17 mouse cellular contexts compared by ENCODE assay signal in genomic region chrX:56416277-56416676, GRCm38 (mm10). TPM values are rescaled to one million over a fixed set of nuclear protein-coding genes. Genes with fewer than 3 reads are reported as not detected.
"Had no signal": no experiment of that assay in that cellular context is flagged by ENCODE, and none has a peak within 500 bp of the region (broad histone marks: within the 10 kb centered on the region; RNA-seq: fewer than 3 reads in every experiment).

No protein-coding gene starts in this region.

- H3K4me3 ChIP-seq: limb, embryonic 13.5 days; liver, embryonic 12.5 days; neural tube, embryonic 13.5 days; stomach, embryonic 15.5 days had no signal

- H3K27ac ChIP-seq: limb, embryonic 13.5 days; liver, embryonic 12.5 days; neural tube, embryonic 13.5 days; stomach, embryonic 15.5 days had no signal

- H3K36me3 ChIP-seq: limb, embryonic 13.5 days; liver, embryonic 12.5 days; neural tube, embryonic 13.5 days; stomach, embryonic 15.5 days had no signal

- H3K9me3 ChIP-seq: limb, embryonic 13.5 days; liver, embryonic 12.5 days; neural tube, embryonic 13.5 days; stomach, embryonic 15.5 days had no signal

- H3K9ac ChIP-seq: limb, embryonic 13.5 days; liver, embryonic 12.5 days; lung, embryonic 14.5 days; neural tube, embryonic 13.5 days; stomach, embryonic 15.5 days had no signal

- H3K4me2 ChIP-seq: limb, embryonic 13.5 days; liver, embryonic 12.5 days; lung, embryonic 14.5 days; neural tube, embryonic 13.5 days; stomach, embryonic 15.5 days had no signal

- H3K4me1 ChIP-seq: limb, embryonic 13.5 days; liver, embryonic 12.5 days; neural tube, embryonic 13.5 days; stomach, embryonic 15.5 days had no signal

- DNase-seq: kidney, adult 8-10 months; kidney, postnatal 25 days; left cerebral cortex, postnatal 4 days; lung, embryonic 14.5 days; lung, postnatal 10 days; lung, postnatal 4 days; retina, postnatal 1 day; right cerebral cortex, postnatal 4 days; thymus, postnatal 36 days had no signal

- H3K27me3 ChIP-seq: limb, embryonic 13.5 days; liver, embryonic 12.5 days; neural tube, embryonic 13.5 days; stomach, embryonic 15.5 days had no signal

- ATAC-seq: intestine, postnatal 0 days; liver, embryonic 12.5 days; midbrain, embryonic 16.5 days had no signal

RNA-seq across cellular contexts. Expression of gene Gm2174, which starts 31.5 kb away (rescaled TPM):
- total RNA-seq: layer of hippocampus, postnatal 10 days; left cerebral cortex, postnatal 4 days had no signal
- polyA plus RNA-seq: liver, embryonic 12.5 days; midbrain, embryonic 16.5 days; neural tube, embryonic 13.5 days; spleen, adult 2 months had no signal
